Mouse (Mus musculus) adrenal gland, postnatal 10 days (tissue): ENCODE results near the gene Ufl1. TPM values are rescaled to one million over a fixed set of nuclear protein-coding genes. Genes with fewer than 3 reads are reported as not detected.
"Not testable (repeated sequence)": the region's sequence is repeated elsewhere in the genome, so short reads cannot be mapped to it uniquely, and the experiment has no call there.

Source experiments
- DNase-seq: peaks from one replicate; pipeline ENCODE4 v3.0.0; 2021; ENCODE audit warnings: mixed read lengths
- long read RNA-seq, 2 experiments: library from polyadenylated mRNA; stranded (forward); transcript quantifications; one replicate each; pipeline ENCODE4 v2.0.0; 2021
- total RNA-seq, 2 experiments: library from RNA; stranded (reverse); gene quantifications; 2 replicates each; pipeline ENCODE4 v1.2.3; 2021

Ufl1 gene
- total RNA-seq: 10 to 100 TPM; 33.9 to 35.1 TPM
- long read RNA-seq, experiment 1, full-length matches to known transcripts: 8 of 36 reads
- long read RNA-seq, experiment 1, partial matches to known transcripts: 19 of 36 reads
- long read RNA-seq, experiment 1, other reads (novel, unspliced or antisense): 9 of 36 reads
- long read RNA-seq, experiment 2, full-length matches to known transcripts: 21 of 28 reads
- long read RNA-seq, experiment 2, partial matches to known transcripts: 2 of 28 reads
- long read RNA-seq, experiment 2, other reads (novel, unspliced or antisense): 5 of 28 reads

- DNase-seq: peak; percentile 99
Observed at GRCm38 (mm10) chr4:25281671-25282038, at the start of gene Ufl1. Gene Ufl1, minus strand, starts transcription at chr4:25281821.

DNA sequence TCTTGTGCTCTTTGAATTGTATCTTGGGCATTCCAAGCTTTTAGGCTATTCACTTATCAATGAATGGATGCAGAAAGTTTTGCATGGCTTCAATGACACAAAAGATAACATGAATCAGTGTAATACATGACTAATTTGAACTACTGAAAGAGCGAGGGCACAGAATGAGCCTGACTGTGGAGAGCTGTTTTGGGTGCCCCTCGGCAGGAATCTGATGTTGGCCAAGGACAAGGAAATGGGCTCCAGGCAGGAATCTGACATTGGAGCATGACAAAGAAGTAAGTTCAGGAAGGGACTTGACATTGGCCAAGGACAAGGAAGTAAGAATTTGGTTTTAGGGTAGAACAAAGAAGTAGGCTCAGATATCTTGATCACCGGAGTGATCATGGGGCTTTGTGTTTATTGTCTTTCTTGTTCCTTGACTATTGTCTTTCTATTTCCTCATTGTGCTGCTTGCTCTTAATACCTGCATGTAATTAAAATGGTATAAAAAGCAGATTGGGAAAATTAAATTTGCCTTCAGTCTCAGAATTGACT lies 44.1 kb upstream of the Ufl1 start:
- DNase-seq: no peak

DNA sequence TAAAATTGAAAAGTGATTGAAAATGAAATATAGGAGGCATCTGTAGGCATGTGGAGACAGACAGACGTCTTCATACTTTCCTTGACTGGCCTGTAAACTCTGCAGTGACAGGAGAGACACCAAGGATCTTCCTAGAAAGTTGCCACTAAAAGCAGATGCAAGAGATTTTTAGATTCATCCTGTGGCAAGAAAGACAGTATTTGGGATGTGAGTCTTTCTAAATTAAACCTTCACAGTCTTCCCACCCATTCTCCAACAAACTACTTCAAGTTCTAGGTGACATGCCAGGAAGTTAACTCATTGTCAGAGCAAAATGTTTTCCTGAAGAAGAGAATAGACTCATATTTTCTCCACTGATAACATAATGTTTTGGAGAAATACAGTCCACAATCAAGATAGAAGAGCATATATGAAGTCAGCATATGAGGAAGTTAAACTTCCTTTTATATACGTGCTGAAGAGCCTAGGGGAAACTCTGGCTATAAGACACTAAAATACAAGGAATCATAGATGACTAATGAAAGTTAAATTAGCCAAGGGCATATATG lies 41.1 kb upstream of the Ufl1 start:
- no peak for DNase-seq

- no peak for DNase-seq
Observed at GRCm38 (mm10) chr4:25313767-25314166, 32.1 kb upstream of the Ufl1 start.

DNA sequence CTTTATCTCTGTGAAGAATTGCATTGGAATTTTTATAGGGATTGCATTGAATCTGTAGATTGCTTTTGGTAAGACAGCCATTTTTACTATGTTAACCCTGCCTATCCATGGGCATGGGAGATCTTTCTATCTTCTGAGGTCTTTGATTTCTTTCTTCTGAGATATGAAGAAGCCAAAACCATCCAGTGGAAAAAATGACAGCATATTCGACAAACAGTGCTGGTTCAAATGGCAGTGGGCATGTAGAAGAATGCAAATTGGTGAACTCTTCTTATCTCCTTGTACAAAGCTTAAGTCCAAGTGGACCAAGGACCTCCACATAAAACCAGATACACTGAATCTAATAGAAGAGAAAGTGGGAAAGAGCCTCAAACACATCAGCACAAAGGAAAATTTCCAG lies 3.4 kb upstream of the Ufl1 start:
- DNase-seq: not testable (repeated sequence)

GRCm38 (mm10) chr4:25280938-25281670 lies 517 bp downstream of the Ufl1 start:
- no peak for DNase-seq

- no peak for DNase-seq
Observed at GRCm38 (mm10) chr4:25272861-25273627, 8.6 kb downstream of the Ufl1 start.

DNA sequence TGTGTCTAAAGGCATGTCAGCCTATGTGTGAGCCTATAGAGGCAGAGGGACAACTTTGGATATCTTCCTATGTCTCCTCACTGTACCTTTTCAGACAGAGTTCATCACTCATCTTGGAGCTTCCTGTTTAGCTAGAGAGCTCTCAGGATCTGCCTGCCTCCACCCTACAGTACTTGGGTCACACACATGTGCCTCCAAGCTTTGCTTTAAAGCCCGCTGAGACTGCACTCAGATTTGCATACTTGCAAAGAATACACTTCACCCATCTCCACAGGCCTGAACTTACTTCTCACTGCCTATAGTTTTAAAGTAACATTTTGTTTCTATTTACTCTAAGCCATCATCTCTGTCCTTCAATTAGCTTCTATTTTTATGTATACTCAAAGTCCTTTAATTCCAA lies 9.7 kb downstream of the Ufl1 start:
- DNase-seq: no peak

GRCm38 (mm10) chr4:25267144-25267543 lies 14.5 kb downstream of the Ufl1 start:
- DNase-seq: no peak

GRCm38 (mm10) chr4:25257822-25258398 lies 23.7 kb downstream of the Ufl1 start:
- DNase-seq: no peak

- DNase-seq: no peak
Observed at GRCm38 (mm10) chr4:25242776-25243175, 38.8 kb downstream of the Ufl1 start, which contains the start of gene Fhl5. Gene Fhl5, minus strand, starts transcription at chr4:25242876.

DNA sequence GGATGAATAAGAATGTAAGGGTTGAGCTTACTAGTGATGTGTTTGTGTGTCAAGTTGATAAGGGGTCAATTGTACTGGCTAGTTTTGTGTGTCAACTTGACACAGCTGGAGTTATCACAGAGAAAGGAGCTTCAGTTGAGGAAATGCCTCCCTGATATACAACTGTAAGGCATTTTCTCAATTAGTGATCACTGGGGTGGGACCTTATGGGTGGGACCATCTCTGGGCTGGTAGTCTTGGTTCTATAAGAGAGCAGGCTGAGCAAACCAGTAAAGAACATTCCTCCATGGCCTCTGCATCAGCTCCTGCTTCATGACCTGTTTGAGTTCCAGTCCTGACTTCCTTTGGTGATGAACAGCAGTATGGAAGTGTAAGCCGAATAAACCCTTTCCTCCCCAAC lies 46.0 kb downstream of the Ufl1 start:
- not testable (repeated sequence) for DNase-seq

DNA sequence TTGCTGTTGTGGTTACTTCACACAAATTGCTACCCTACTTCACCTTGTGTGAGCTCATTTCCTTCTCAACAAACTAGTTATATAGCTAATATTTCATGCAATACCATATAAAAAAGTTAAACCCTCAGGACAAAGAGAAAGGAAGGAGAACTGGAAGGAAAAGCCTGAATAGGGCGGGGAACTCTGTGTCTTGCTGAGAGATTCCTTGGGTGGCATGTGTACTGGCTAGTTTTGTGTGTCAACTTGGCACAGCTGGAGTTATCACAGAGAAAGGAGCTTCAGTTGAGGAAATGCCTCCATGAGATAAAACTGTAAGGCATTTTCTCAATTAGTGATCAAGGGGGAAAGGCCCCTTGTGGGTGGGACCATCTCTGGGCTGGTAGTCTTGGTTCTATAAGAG lies 47.9 kb downstream of the Ufl1 start:
- DNase-seq: not testable (repeated sequence)

DNA sequence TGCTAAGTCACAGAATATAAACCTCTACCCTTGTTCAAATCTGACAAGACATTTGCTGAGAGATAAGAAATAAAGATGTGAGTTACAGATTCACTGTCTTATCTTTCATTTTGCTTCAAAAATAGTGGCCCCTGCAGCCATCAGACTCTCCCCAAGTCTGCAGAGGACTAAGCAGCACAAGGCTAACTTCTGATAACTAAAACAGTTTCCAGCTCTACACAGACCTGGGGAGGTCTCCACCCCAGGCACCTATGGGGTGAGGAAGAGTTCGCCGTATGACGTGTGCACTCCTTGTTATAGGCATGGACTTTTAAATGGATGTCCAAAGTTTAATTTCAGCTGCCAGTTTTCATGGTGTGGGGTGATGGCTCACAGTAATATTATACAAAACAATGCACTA lies 49.1 kb downstream of the Ufl1 start:
- no peak for DNase-seq

DNA sequence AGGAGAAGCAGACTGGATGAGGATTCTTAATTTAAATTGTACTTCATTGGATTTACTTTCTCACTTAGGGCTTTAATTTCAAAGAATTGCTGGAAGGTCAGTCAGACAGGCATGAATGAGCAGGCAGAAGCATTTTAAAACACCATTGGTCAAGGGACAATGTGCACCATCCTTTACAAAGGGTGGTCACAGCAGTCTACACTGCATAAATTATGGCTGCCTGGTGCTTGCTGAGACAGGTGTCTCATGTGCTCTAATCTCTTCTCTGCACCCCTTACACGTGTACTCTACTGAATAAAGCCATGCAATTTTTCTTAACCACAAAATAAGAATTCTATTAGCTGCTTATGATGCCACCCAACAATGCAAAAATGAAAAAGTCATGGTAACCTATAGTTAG lies 54.1 kb downstream of the Ufl1 start:
- DNase-seq: no peak

- DNase-seq: no peak
Observed at GRCm38 (mm10) chr4:25221927-25222326, 59.7 kb downstream of the Ufl1 start.

GRCm38 (mm10) chr4:25213451-25213850 lies 68.2 kb downstream of the Ufl1 start:
- no peak for DNase-seq

DNA sequence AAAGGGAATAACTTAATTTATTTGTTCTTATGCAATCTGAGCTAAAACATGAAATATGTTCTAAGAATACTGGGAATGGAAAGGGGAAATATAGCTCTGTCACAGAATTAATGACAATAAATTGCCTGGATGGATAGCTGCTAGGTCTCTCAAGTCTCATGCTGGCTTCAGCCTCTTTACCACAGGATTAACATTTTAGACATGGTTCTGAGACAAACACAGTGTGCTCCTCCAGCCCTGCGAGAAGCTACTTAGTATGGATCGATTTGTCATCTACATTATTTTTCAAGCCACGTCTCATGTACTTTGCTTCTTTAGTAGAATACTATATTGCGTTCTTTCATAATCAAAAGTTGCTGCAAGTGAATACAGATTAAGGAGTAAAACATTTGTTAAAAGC lies 75.5 kb downstream of the Ufl1 start:
- DNase-seq: no peak
